Mouse (Mus musculus) kidney, postnatal 14 days (tissue): ENCODE measurements around the gene Igsf21.

Experiments
- DNase-seq: peaks from one replicate; pipeline ENCODE4 v3.0.0; 2022; ENCODE audit warnings: mixed read lengths

Gene Igsf21

GRCm38 (mm10) chr4:140192276-140193002, 54.1 kb downstream of the Igsf21 start:
- DNase-seq = no peak

- no peak for DNase-seq
Measured at GRCm38 (mm10) chr4:140189601-140190000, 57.0 kb downstream of the Igsf21 start.

GRCm38 (mm10) chr4:140188626-140189025, 58.0 kb downstream of the Igsf21 start:
- DNase-seq = no peak

GRCm38 (mm10) chr4:140187404-140188145, 59.0 kb downstream of the Igsf21 start:
- no peak for DNase-seq

- DNase-seq = no peak
Measured at GRCm38 (mm10) chr4:140179576-140179975, 67.0 kb downstream of the Igsf21 start.

GRCm38 (mm10) chr4:140177055-140177454, 69.5 kb downstream of the Igsf21 start:
- no peak for DNase-seq

GRCm38 (mm10) chr4:140173746-140174399, 72.7 kb downstream of the Igsf21 start:
- DNase-seq = no peak

GRCm38 (mm10) chr4:140173084-140173483, 73.5 kb downstream of the Igsf21 start:
- DNase-seq = no peak

- no peak for DNase-seq
Measured at GRCm38 (mm10) chr4:140171917-140172316, 74.7 kb downstream of the Igsf21 start.

GRCm38 (mm10) chr4:140171189-140171588, 75.4 kb downstream of the Igsf21 start:
- DNase-seq = no peak

GRCm38 (mm10) chr4:140165851-140166250, 80.7 kb downstream of the Igsf21 start:
- DNase-seq = no peak

- no peak for DNase-seq
Measured at GRCm38 (mm10) chr4:140164662-140165061, 81.9 kb downstream of the Igsf21 start.

- no peak for DNase-seq
Measured at GRCm38 (mm10) chr4:140159617-140160016, 87.0 kb downstream of the Igsf21 start.

- no peak for DNase-seq
Measured at GRCm38 (mm10) chr4:140154899-140155463, 91.6 kb downstream of the Igsf21 start.

GRCm38 (mm10) chr4:140154484-140154883, 92.1 kb downstream of the Igsf21 start:
- DNase-seq = no peak

GRCm38 (mm10) chr4:140153711-140154114, 92.9 kb downstream of the Igsf21 start:
- no peak for DNase-seq

GRCm38 (mm10) chr4:140153101-140153500, 93.5 kb downstream of the Igsf21 start:
- DNase-seq = peak; percentile 35

GRCm38 (mm10) chr4:140149706-140150105, 96.9 kb downstream of the Igsf21 start:
- DNase-seq = no peak

GRCm38 (mm10) chr4:140147857-140148695, 98.5 kb downstream of the Igsf21 start:
- DNase-seq = no peak

- no peak for DNase-seq
Measured at GRCm38 (mm10) chr4:140147079-140147840, 99.3 kb downstream of the Igsf21 start.

GRCm38 (mm10) chr4:140143884-140144525, 102.6 kb downstream of the Igsf21 start:
- DNase-seq = no peak
